Mouse (Mus musculus) erythroblast, embryonic 14.5 days (primary cell): ENCODE results near the gene Gm17428.

Source experiments
- GATA1 ChIP-seq: IDR thresholded peaks from 2 replicates; pipeline ENCODE4 v1.6.1; 2012; ENCODE audit warnings: low read length, inconsistent platforms, mixed read lengths
- TAL1 ChIP-seq: IDR thresholded peaks from 3 replicates; pipeline ENCODE4 v1.6.1; 2012; ENCODE audit warnings: low read length, inconsistent platforms, mixed read lengths

DNA sequence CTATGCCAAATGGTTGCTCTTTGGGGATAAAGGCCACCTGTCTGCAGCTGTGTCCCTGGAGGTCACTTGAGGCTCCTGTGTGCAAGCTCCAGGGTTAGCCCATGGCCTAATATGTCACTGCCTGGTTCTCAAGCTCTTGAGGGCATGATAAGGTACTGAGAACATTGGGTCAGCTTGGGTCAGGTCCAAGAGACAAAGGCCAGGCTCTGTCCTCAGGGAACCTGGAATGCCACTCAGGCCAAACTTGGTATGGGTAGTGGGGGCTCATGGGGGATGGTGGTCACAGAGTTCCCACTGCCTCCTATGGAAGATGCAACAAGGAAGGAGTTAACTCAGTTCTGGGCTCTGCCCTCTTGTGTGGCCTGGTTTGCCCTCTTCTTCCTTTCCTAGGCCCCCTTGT lies 8.4 kb upstream of the Gm17428 start:
- TF ChIP-seq TAL1 (no peak), GATA1 (no peak)
